Mouse (Mus musculus) 3T3-L1 (cell line): Measurements from ENCODE around the gene Lnx2.

ENCODE experiments used
- DNase-seq: peaks from one replicate; pipeline ENCODE4 v3.0.0-alpha.2; 2015; ENCODE audit warnings: low read depth, low spot score

The Lnx2 gene

GRCm38 (mm10) chr5:147018761-147019160, 57.6 kb downstream of the Lnx2 start:
- no peak for DNase-seq

DNA sequence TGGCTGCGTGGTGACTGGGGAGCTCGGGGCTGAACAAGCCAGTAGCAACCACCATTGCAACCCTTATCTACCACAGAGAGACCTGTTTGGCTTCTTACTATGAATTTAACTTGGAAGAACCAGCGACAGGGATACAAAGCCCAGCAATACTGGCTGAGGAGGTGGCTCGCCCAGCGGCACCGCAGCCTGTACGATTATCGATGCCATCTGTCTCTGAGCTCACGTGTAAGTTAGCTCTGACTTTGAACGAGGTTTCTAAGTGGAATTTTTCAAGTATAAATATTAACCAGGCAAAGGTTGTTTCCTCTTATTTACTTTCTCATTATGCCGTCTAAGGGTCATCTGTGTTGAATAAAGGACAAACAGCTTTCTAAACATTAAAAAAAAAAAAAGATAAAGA, 58.9 kb downstream of the Lnx2 start:
- DNase-seq = no peak

- no peak for DNase-seq
Measured at GRCm38 (mm10) chr5:147016622-147017021, 59.8 kb downstream of the Lnx2 start.

DNA sequence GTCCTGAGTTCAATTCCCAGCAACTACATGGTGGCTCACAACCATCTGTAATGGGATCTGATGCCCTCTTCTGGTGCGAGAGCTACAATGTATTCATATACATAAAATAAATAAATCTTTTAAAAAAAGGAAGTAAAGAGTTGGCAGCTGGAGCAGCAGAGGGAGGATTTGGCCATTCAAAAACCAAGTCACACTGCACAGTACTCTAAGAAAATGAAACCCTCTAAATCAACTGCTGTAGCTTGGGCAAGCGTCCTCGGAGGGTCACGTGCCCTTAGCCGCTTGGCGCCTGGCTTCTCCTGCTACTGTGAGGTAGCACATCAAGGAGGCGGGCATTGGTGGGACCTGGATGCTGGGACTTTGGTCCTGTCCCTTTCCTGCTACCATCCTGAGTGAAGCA, 61.2 kb downstream of the Lnx2 start:
- no peak for DNase-seq

DNA sequence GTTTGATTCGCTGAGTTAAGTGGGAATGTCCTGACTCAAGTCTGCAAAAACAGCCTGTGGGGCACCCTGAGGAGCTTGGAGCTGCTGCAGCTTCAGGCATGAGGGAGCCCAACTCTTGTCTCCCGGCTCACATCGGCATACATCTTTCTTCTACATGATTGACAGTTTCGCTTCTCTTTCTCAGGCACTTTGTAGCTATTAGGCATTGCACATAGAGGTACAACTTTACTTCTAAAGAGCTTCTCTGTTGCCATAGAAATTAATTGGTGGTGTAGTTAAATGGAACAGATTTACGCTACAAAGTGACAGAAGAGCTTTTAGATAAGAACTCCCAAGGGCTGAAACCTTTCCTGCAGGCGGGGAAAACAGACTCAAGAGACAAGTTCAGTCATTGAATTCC, 62.5 kb downstream of the Lnx2 start:
- DNase-seq = no peak

GRCm38 (mm10) chr5:147011333-147011732, 65.1 kb downstream of the Lnx2 start:
- no peak for DNase-seq

DNA sequence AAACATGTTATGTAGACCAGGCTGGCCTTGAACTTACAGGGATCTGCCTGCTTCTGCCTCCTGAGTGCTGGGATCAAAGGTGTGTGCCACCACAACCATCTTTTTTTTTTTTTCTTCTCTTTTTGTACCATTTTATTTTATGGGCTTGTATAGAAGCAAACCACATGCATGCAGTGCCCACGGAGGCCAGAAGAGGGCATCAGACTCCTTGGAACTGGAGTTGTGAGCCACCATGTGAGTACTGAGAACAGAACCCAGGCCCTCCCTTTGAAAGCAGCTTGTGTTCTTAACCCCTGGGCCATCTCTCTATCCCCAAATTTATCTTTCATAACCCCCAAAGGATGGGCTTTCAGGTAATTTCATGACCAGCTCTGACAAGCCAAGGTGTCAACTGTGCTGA, 73.1 kb downstream of the Lnx2 start:
- no peak for DNase-seq

DNA sequence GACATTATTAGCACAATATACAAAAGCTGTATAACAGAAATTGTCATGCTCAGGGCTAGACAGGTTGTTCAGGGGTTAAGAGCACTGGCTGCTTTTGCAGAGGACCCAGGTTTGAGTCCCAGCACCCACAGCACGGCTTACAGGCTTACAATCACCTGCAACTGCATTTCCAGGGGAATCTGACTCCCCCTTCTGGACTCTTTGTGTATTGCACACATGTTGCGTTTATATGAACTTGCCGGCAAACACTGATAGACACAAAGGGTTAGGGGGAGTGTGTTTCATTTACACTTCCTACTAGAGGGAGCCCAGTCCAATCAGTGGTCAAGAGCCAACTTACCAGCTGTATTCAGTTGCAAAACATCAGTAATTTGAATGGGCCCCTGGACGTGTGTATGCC, 75.1 kb downstream of the Lnx2 start:
- DNase-seq = no peak

DNA sequence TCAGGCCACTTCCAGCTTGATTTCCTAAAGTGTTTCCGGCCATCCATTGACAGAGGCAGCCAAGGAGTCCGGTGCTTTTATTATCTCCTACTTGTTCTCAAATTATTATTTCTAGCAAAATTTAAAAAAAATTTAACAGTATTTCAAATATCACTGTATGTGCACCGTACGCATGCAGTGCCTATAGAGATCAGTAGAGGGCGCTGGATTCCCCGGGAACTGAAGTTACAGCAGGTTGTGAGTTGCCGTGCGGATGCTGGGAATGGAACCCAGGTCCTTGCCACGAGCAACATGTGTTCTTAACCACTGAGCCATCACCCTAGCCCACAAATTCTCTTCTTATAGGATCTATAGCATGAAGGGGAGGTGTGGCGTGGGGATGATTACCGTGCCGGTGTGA, 77.6 kb downstream of the Lnx2 start:
- no peak for DNase-seq

DNA sequence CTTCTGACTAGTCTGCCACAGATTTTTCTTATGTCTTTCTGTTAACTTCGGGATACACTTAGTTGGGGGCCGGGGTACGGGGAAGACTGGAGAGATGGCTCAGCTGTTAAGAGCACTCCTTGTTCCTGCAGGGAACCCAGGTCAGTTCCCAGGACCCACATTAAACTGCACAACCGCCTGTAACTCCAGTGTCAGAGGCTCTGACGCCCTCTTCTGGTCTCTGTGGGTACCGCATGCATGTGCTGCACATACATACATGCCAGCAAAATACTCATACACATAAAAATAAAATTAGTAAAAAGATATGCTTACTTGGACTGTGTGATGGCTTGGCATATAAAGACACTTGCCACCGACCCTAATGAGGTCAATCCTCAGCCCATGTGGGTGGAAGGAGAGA, 79.6 kb downstream of the Lnx2 start:
- no peak for DNase-seq

DNA sequence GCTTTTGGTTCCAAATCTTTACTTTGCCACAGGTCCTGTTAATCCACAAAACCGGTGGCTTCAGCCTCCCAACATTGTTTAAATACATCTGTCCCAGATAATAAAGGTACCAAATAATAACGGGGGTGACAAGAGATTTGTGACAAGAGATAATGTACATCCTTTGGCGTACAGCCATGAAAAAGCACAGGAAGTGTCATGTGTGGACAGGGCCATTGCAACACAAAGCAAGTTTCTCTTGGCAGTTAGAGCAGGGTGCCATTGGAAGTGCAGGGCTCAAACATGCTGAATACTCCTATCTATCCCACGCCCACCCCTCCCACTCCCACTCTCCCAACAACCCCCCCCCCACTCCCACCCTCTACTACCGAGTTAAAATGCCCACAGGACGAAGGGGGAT, 81.4 kb downstream of the Lnx2 start:
- no peak for DNase-seq

- peak; percentile 92 for DNase-seq
Measured at GRCm38 (mm10) chr5:146993509-146993908, 82.9 kb downstream of the Lnx2 start.

DNA sequence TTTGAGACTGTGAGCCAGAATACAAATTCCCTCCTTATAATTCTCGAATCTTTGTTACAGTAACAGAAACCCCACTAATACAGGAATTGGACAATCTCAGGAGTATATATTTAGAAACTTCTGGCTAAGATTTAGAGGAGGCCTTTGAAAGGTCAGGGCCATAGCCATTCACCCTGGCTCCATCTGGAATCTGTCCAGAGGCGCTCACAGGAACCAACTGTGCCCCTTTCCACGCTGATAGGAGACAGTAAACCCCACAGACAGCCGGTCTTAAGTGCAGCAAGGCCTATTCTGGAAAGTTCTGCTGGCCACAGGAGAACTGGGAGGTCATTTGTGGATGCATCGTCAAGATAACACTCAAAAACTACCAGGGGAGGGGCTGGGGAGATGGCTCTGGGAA, 87.3 kb downstream of the Lnx2 start:
- no peak for DNase-seq

- peak; percentile 40 for DNase-seq
Measured at GRCm38 (mm10) chr5:146987588-146987987, 88.8 kb downstream of the Lnx2 start.

DNA sequence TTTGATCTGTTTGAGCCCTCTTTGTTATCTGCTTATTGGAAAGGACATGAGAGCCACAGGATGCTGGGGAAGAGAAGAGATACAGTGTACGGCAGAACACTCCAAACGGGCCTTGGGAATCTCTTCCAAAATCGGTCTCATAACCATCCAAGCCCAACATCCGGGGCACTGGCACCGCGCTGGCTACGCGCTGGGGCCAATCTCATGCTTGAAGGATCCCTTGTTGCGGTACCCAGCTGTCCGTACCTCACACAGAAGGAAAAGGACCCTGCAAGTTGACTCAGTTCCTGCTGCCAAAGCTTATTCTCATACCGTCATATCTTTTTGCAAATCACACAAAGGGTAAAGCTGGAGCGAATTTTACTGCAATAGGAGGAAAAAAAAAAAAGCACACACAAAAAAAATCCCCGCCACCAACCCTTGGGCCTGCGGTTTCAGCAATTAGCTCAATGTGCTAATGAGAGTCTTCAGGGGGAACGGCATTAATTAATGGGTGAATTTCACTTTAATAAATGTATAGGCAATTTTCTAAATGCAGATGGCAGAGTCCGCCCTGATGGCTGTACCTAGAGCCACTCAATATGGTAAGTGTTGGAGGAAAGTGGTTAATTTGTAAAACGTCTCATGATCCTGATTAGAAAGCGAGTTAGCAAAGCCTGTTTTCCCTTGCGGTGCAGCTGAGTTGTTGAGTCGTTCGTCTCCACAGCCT, 90.5 kb downstream of the Lnx2 start:
- DNase-seq = no peak

DNA sequence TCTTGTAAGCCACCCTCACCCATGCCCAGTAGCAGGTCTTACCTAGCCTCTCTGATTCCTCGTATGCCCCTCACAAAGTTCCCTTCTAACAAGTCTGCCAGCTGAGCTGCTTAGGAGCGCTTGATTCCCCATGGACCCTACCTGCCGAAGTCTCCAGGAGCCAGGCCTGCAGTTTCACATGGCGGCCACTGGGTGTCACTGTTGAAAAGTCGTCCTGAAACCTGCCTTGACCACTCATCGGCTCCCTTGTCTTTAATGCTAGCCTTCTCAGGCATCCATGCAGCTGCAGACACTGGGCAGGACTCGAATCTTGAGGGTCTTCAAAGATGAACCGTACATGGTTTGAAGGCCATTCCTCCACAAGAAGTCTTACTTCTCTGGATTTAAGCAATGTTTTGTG, 93.2 kb downstream of the Lnx2 start:
- peak; percentile 87 for DNase-seq

DNA sequence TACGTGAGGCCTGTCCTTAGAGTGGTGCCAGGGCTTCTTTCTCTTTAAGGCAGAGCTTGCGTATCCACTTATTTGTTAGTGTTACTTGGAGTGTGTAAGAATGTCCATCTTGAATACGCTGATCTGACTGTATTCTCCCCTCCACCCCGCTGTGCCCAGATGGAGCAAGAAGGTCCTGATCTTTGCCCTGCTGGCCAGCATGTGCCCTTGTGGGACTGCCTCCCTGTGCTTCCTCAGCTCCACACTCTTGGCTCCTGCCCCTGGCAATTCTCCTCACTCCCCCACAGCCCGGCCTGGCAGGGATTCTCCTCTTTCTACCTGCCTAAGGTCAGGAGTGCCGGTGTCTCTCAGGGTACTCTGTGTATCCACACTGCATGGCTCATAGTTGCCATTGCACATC, 95.0 kb downstream of the Lnx2 start:
- DNase-seq = no peak

DNA sequence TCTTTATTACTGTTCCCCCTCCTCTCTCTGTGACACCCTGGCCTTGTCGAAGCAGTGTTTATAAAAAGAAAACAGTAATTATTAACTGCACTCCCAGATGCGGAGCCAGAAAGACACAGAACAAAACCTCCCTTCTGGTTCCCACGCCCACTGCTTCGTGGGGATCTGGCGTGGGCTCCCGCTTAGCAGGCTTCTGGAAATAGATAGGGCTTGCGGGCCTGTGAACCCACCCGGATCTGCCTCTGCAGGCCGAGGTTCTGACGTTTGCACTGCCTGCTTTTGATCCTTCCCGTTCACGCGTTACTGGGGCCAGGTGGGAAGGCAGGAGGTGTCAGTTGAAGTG, 101.6 kb downstream of the Lnx2 start:
- no peak for DNase-seq

- no peak for DNase-seq
Measured at GRCm38 (mm10) chr5:146973858-146974780, 102.3 kb downstream of the Lnx2 start.

DNA sequence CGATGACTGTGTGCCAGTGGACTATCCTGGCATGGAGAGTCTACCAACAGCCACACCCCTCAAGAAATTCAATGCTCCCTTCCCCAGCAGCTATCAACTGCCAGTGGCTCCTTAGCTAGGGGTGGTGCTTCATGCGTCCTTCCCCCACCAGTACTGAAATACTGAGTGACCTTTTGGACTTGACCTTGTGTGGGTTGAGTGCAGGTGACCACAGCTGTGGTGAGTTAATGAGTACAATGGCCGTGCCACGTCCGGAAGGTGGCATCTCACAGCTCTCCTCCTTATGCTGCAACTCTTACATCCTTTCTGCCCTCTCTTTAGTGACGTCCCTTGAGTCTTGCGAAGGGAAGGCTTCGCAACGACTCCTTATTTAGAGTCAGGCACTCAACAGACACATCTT, 103.0 kb downstream of the Lnx2 start:
- DNase-seq = no peak

GRCm38 (mm10) chr5:146971776-146972561, 104.4 kb downstream of the Lnx2 start:
- no peak for DNase-seq

GRCm38 (mm10) chr5:146968695-146969393, 107.5 kb downstream of the Lnx2 start:
- DNase-seq = no peak
